Mouse (Mus musculus) limb, embryonic 12.5 days (tissue): ENCODE measurements around the gene Ifna2. TPM values are rescaled to one million over a fixed set of nuclear protein-coding genes. Genes with fewer than 3 reads are reported as not detected.

Experiments
- ATAC-seq: fragments of 200-750 bp; cut with Nextera tagmentation; 2 replicates; pipeline ENCODE4 v1.8.0; 2017; ENCODE audit warnings: low read depth, moderate TSS enrichment; ENCODE audit not compliant: insufficient number of reproducible peaks, insufficient read depth, low FRiP score, low TSS enrichment
- H3K27ac ChIP-seq: fragments of 300-500 bp; sonication (generic); 2 replicates; pipeline ENCODE4 v1.5.1; 2016; ENCODE audit warnings: mild to moderate bottlenecking, moderate library complexity
- H3K27me3 ChIP-seq: fragments of 300-500 bp; sonication (generic); 2 replicates; pipeline ENCODE4 v1.6.1; 2016; ENCODE audit warnings: mild to moderate bottlenecking, moderate library complexity
- H3K36me3 ChIP-seq: fragments of 300-500 bp; sonication (generic); 2 replicates; pipeline ENCODE4 v1.6.1; 2016; ENCODE audit warnings: mild to moderate bottlenecking, moderate library complexity
- H3K4me1 ChIP-seq: fragments of 300-500 bp; sonication (generic); replicated peaks from 2 replicates; pipeline ENCODE4 v1.6.1; 2016
- H3K4me2 ChIP-seq: fragments of 300-500 bp; sonication (generic); 2 replicates; pipeline ENCODE4 v1.6.1; 2016; ENCODE audit warnings: mild to moderate bottlenecking, moderate library complexity
- H3K4me3 ChIP-seq: fragments of 300-500 bp; sonication (generic); replicated peaks from 2 replicates; pipeline ENCODE4 v1.5.1; 2016; ENCODE audit warnings: mild to moderate bottlenecking
- H3K9ac ChIP-seq: fragments of 300-500 bp; sonication (generic); replicated peaks from 2 replicates; pipeline ENCODE4 v1.6.1; 2016; ENCODE audit warnings: mild to moderate bottlenecking, moderate library complexity
- H3K9me3 ChIP-seq: fragments of 300-500 bp; sonication (generic); 2 replicates; pipeline ENCODE4 v1.6.1; 2016; ENCODE audit warnings: mild to moderate bottlenecking, moderate library complexity
- WGBS: fragments of 180-500 bp; shearing (Covaris S2); methylation state at CpG from one replicate; pipeline ENCODE4 v1.1.7; 2016; 5-methylcytosine and 5-hydroxymethylcytosine counted together
- polyA plus RNA-seq: library from polyadenylated mRNA; unstranded; fragments of >200 nt; fragmentation: Nextera tagmentation; extraction: Ambion mirVana; gene quantifications from 2 replicates; pipeline ENCODE4 v1.2.1, GENCODE M21; 2016

Ifna2 gene
- polyA plus RNA-seq, 1 experiment from 2014 or later, result not detected

DNA sequence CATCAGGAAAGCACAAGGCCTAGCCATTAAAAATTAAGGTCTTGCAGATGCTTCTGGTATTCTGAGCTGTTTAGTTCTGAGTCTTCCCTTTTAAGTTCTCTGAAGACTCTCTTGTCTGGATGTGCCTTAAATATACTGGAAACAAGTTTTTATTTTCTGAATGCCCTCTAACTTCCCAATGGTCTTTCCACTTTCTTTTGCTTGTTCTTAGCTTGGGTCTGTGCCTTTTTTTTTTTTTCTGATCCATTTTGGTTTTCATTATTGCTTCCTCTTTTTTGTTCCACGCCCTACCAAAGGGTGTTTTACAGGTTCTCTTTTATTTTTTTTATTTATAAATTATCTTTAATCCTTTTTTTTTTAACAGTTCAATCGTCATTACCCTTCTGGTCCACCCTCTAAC, 39.4 kb downstream of the Ifna2 start, which contains the start of gene Ifna13:
Gene Ifna13, minus strand, starts transcription at position 101 of the 400 bp plus-strand sequence.
- H3K9me3 ChIP-seq, result no peaks in the 10 kb centered on the region
- H3K27me3 ChIP-seq, result no peaks in the 10 kb centered on the region
- ATAC-seq, result no peak
- no peak within 1 kb of the TSS for H3K9ac ChIP-seq
- H3K36me3 ChIP-seq, result no peaks in the 10 kb centered on the region
- H3K4me3 ChIP-seq, result no peak within 1 kb of the TSS
- H3K4me1 ChIP-seq, result no peaks in the 10 kb centered on the region
- H3K4me2 ChIP-seq, result no peak within 1 kb of the TSS
- 56% methylated on average over 2 of the region's 2 CpGs for WGBS
- 0 out of 2 replicates have a peak within 1 kb of the TSS, but pooled peaks have one; percentile 35 for H3K27ac ChIP-seq

- no peaks in the 10 kb centered on the region for H3K36me3 ChIP-seq
- no peak overlapping the region for H3K4me3 ChIP-seq
- 42% methylated on average over 2 of the region's 2 CpGs for WGBS
- no peak for ATAC-seq
- H3K27me3 ChIP-seq, result no peaks in the 10 kb centered on the region
- no peak overlapping the region for H3K27ac ChIP-seq
- no peak overlapping the region for H3K9ac ChIP-seq
- no peak overlapping the region for H3K4me2 ChIP-seq
- no peaks in the 10 kb centered on the region for H3K4me1 ChIP-seq
- no peaks in the 10 kb centered on the region for H3K9me3 ChIP-seq
Observed at GRCm38 (mm10) chr4:88642526-88642925, 41.2 kb downstream of the Ifna2 start.

- 15% methylated on average over 11 of the region's 11 CpGs for WGBS
- Histone ChIP-seq H3K9ac (no peak overlapping the region), H3K4me1 (no peaks in the 10 kb centered on the region), H3K36me3 (no peaks in the 10 kb centered on the region), H3K9me3 (no peaks in the 10 kb centered on the region), H3K4me2 (peak overlapping the region; percentile 50), H3K27ac (0 out of 2 replicates have a peak overlapping the region, but pooled peaks have one; percentile 12), H3K4me3 (peak overlapping the region; percentile 32), H3K27me3 (no peaks in the 10 kb centered on the region)
- peak; percentile 94 for ATAC-seq
Observed at GRCm38 (mm10) chr4:88641077-88641831, 42.5 kb downstream of the Ifna2 start.

DNA sequence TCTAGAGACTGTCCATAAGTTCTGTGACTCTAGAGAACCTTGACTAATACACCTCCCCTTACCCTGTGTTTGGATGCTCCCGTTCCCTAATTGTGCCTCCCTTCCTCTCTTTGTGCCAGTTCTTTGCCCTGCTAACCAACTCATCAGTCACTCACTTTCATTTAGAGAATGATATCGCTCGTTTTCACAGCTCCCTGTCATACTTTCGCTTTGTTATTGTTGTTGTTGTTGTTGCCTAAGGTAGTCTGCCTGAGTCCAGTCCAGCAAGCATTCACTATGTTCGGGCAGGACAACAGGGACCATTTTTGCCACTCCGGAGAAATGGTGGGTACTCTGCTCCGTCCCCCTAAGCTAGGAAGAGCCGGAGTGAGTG, 43.0 kb downstream of the Ifna2 start:
- Histone ChIP-seq H3K4me3 (peak overlapping the region; percentile 32), H3K9me3 (no peaks in the 10 kb centered on the region), H3K4me1 (no peaks in the 10 kb centered on the region), H3K27ac (0 out of 2 replicates have a peak overlapping the region, but pooled peaks have one; percentile 12), H3K9ac (no peak overlapping the region), H3K27me3 (no peaks in the 10 kb centered on the region), H3K36me3 (no peaks in the 10 kb centered on the region), H3K4me2 (peak overlapping the region; percentile 50)
- ATAC-seq, result no peak
- 64% methylated on average over 8 of the region's 8 CpGs for WGBS

- H3K27me3 ChIP-seq, result no peaks in the 10 kb centered on the region
Observed at GRCm38 (mm10) chr4:88634311-88634710, 49.4 kb downstream of the Ifna2 start, which contains the start of gene C87499. TSS of gene C87499 (minus strand) at chr4:88634411.

More at GRCm38 (mm10) chr4:88634311-88634710, 49.4 kb downstream of the Ifna2 start, which contains the start of gene C87499:
- ATAC-seq, result no peak
- no peaks in the 10 kb centered on the region for H3K4me1 ChIP-seq
- H3K9me3 ChIP-seq, result no peaks in the 10 kb centered on the region
- no peak within 1 kb of the TSS for H3K4me3 ChIP-seq
- 86% methylated on average over 4 of the region's 4 CpGs for WGBS
- H3K9ac ChIP-seq, result no peak within 1 kb of the TSS
- no peak within 1 kb of the TSS for H3K27ac ChIP-seq
- H3K4me2 ChIP-seq, result no peak within 1 kb of the TSS
- no peaks in the 10 kb centered on the region for H3K36me3 ChIP-seq

Other genes starting within 250 kb of the Ifna2 start
- 3.7 and 3.8 TPM in 2 replicates for gene Hacd4, start 245.0 kb downstream of the Ifna2 start, polyA plus RNA-seq
- not detected in 2 replicates for gene Ifnb1, start 161.1 kb downstream of the Ifna2 start, polyA plus RNA-seq
- not detected in 2 replicates for gene Ifna15, start 125.7 kb downstream of the Ifna2 start, polyA plus RNA-seq
- not detected in 2 replicates for gene Ifna14, start 112.1 kb downstream of the Ifna2 start, polyA plus RNA-seq
- gene Ifna9, start 91.5 kb downstream of the Ifna2 start, polyA plus RNA-seq, result not detected in 2 replicates
- not detected in 2 replicates for gene Ifna12, start 80.5 kb downstream of the Ifna2 start, polyA plus RNA-seq
- gene C87499, start 49.5 kb downstream of the Ifna2 start, polyA plus RNA-seq, result not detected in 2 replicates
- gene Ifna13, start 39.5 kb downstream of the Ifna2 start, polyA plus RNA-seq, result not detected in 2 replicates
- gene Ifna16, start 7.0 kb downstream of the Ifna2 start, polyA plus RNA-seq, result not detected in 2 replicates
- not detected in 2 replicates for gene Ifnab, start 7.4 kb upstream of the Ifna2 start, polyA plus RNA-seq
- 1.4 and 2.8 TPM in 2 replicates for gene Gm26566, start 37.9 kb upstream of the Ifna2 start, polyA plus RNA-seq
- 130 and 140 TPM in 2 replicates for gene Klhl9, start 38.6 kb upstream of the Ifna2 start, polyA plus RNA-seq
- not detected in 2 replicates for gene Gm13271, start 71.0 kb upstream of the Ifna2 start, polyA plus RNA-seq
- 0.41 and 0.81 TPM in 2 replicates for gene Gm13283, start 76.2 kb upstream of the Ifna2 start, polyA plus RNA-seq
- 0.66 and 0.87 TPM in 2 replicates for gene Gm13290, start 89.9 kb upstream of the Ifna2 start, polyA plus RNA-seq
- gene Gm13289, start 93.0 kb upstream of the Ifna2 start, polyA plus RNA-seq, result not detected in 2 replicates
- gene Gm13272, start 95.9 kb upstream of the Ifna2 start, polyA plus RNA-seq, result 0.40 TPM in 1 of 2 replicates, not detected in the other
- gene Ifnz, start 98.2 kb upstream of the Ifna2 start, polyA plus RNA-seq, result 0.30 and 0.32 TPM in 2 replicates
- not detected in 2 replicates for gene Gm13276, start 101.8 kb upstream of the Ifna2 start, polyA plus RNA-seq
- gene Gm13277, start 104.7 kb upstream of the Ifna2 start, polyA plus RNA-seq, result not detected in 2 replicates
- not detected in 2 replicates for gene Gm13278, start 107.6 kb upstream of the Ifna2 start, polyA plus RNA-seq
- gene Gm13275, start 110.6 kb upstream of the Ifna2 start, polyA plus RNA-seq, result not detected in 2 replicates
- gene Gm13279, start 113.5 kb upstream of the Ifna2 start, polyA plus RNA-seq, result not detected in 2 replicates
- gene Gm13285, start 115.8 kb upstream of the Ifna2 start, polyA plus RNA-seq, result 0.18 and 0.88 TPM in 2 replicates
- not detected in 2 replicates for gene Gm13287, start 119.3 kb upstream of the Ifna2 start, polyA plus RNA-seq
- gene Gm13288, start 121.6 kb upstream of the Ifna2 start, polyA plus RNA-seq, result 0.08 and 0.22 TPM in 2 replicates
- not detected in 2 replicates for gene Ifna7, start 132.3 kb upstream of the Ifna2 start, polyA plus RNA-seq
- gene Ifna11, start 136.0 kb upstream of the Ifna2 start, polyA plus RNA-seq, result not detected in 2 replicates
- not detected in 2 replicates for gene Ifna6, start 143.5 kb upstream of the Ifna2 start, polyA plus RNA-seq
- not detected in 2 replicates for gene Ifna5, start 151.6 kb upstream of the Ifna2 start, polyA plus RNA-seq
- not detected in 2 replicates for gene Ifna4, start 157.9 kb upstream of the Ifna2 start, polyA plus RNA-seq
- not detected in 2 replicates for gene Ifna1, start 166.2 kb upstream of the Ifna2 start, polyA plus RNA-seq
- not detected in 2 replicates for gene Ifne, start 196.3 kb upstream of the Ifna2 start, polyA plus RNA-seq